Mouse (Mus musculus) ZHBTc4 (cell line): ENCODE measurements at regions not wholly inside any gene's neighbourhood (a gene's known extent, or its start where the extent isn't known, plus 50 kb on each side); places are given as distances from the start of the nearest gene placed in this dataset.

Source experiments
- DNase-seq: peaks from one replicate; pipeline ENCODE4 v3.0.0-alpha.2; 2011; ENCODE audit warnings: low read depth, low spot score

DNA sequence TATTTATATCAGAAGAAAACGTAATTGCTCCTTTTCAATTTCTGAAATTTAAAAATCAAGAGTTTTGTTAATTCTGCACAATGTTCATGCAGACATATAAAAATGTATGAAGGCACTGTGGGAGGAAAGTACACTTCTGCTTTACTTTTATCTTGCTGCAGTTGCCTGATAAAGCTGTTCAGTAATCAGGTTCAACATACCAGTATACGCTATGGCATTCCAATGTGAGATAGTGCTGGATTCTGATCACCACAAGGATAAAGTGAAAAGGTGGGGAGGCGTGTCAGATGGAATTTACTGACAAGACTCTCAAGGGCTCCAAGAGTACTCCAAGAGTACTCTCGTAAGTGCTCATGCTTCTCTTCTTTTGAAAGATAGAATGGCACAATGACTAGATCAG, 1182.8 kb downstream of the Diaph2 start:
- peak; percentile 0 for DNase-seq

DNA sequence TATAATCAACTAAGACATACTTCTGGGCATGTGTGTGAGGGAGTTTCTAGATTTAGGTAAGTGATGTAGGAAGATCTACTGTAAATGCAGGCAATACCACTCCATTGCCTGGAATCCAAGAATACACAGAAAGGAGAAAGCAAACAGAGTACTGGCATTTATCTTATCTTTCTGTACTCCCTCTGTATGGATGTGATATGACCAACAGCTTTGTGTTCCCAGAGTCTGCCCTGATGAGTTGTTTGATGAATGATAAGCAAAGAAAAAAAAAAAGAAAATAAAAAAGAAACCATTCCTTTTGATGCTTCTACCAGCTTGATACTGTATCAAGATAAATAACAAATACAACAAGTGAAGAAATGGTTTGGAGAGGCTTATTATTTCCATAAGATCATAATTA, 1189.2 kb downstream of the Diaph2 start:
- no peak for DNase-seq

DNA sequence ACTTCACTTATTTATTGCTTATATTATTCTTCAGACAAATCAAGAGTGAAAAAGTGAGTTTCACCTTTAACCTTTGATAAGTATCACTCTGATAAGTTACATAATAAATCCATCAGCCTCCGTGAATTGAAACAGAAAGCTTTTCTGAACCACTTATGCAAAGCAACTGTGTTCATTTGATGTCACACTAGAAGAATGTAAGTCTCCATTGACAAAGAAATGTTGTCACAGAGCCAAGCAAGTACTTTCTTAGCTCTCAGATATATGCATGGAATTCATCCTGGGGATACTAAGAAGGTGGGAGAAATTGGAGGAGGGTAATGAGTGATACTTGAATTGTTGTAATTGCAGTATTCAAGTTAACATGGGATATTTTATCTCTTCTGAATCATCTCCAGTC, 1195.0 kb downstream of the Diaph2 start:
- no peak for DNase-seq
